Mouse (Mus musculus) adrenal gland, postnatal 10 days (tissue): Measurements from ENCODE around the gene Tgoln1. TPM values are rescaled to one million over a fixed set of nuclear protein-coding genes. Genes with fewer than 3 reads are reported as not detected.

ENCODE experiments used
- DNase-seq: peaks from one replicate; pipeline ENCODE4 v3.0.0; 2021; ENCODE audit warnings: mixed read lengths
- long read RNA-seq, 2 experiments: library from polyadenylated mRNA; stranded (forward); transcript quantifications; one replicate each; pipeline ENCODE4 v2.0.0; 2021
- total RNA-seq, 2 experiments: library from RNA; stranded (reverse); gene quantifications; 2 replicates each; pipeline ENCODE4 v1.2.3; 2021

Tgoln1 gene
- 100 to 1,000 TPM in 1 of 2 experiments, 10 to 100 TPM in 1; 92.7 to 121 TPM for total RNA-seq
- long read RNA-seq, experiment 1, full-length matches to known transcripts: 61 of 97 reads
- long read RNA-seq, experiment 1, partial matches to known transcripts: 8 of 97 reads
- long read RNA-seq, experiment 1, other reads (novel, unspliced or antisense): 28 of 97 reads
- long read RNA-seq, experiment 2, full-length matches to known transcripts: 49 of 65 reads
- long read RNA-seq, experiment 2, partial matches to known transcripts: 9 of 65 reads
- long read RNA-seq, experiment 2, other reads (novel, unspliced or antisense): 7 of 65 reads

DNA sequence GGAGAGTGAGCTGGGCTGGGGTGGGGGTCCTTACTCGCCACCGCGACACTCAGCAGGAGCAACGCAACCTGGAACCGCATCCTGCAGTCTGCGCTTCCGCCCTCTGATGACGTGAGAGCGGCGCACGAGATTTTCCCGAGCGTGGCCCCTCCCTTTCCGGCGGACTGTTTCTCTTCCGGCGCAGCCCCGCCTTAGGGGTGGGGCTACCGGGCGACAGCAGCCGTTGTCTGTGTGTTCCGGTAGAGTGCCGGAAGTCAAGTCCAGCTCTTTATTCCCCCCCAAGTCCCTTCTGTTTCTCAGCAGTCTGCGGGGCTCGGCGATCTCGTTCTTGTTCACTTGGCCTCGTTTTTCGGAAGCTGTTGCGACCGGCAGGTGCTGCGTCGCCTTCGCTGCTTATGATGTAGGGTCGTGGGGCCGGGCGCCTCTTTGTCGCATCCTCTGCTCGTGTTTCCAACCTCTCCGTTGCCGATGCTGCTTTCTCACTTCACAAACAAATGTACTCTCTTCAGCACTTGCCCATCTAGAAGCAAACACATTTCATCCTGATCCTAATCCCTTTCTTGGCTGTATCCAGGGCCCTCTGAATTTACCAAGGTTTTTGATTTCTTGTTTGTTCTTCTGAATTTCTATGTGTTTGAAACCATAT is at the start of gene Tgoln1:
Gene Tgoln1 (minus strand): TSS at position 358 of the 646 bp plus-strand sequence.
- DNase-seq: peak; percentile 96

DNA sequence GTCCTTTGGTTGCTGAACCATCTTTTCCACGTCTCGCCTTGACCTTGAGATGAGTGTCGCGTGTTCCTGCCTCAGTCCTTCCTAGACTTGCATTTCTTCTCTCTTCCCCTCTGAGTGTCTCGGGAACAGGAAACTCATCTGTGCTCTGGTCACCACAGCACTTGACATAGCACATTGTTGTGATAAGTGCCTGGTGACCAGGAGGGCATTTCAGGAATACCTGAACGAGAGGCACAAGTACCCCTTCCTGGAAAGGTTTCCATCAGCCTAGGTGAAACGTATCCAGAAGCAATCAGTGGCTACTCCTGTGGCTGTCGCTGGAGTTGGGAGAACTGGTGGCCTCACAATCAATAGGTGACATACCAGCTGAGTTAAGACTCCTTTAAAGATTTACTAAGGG is 47.5 kb upstream of the Tgoln1 start:
- DNase-seq: no peak

DNA sequence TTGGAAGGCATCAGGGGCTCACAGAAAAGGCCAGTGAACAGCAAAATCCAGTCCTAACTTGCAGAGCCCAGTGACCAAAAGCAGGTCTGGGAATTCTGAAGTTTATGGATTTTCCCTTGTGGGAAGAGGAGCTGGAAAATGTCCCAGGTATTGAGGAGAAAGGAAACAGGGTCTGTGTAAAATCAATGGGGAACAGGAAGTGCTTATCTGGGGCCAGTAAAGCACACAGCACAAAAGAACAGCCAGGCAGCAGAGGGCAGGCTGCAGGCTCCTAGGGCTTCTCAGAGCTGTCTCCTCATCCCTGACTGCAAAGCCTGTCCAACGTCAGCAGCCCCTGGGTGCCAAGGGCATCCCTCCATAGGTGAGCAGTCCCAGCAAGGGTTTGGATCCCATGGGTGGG is 46.2 kb upstream of the Tgoln1 start:
- DNase-seq: no peak

DNA sequence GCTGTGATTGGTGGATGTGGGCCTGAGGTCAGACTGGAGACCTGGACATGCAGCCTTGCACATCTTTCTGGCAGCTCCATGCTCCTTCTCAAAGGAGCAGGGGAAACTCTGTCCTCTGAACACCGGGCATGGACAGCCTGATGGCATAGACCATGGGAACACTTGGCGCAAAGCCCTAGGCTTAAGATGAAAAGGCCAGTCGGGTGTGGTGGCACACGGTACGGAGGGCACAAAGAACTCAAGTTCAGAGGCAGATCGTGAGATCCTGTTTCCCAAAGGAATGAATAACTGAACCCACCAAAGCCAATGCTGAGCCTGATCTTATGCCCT is 43.6 kb upstream of the Tgoln1 start:
- peak; percentile 30 for DNase-seq

DNA sequence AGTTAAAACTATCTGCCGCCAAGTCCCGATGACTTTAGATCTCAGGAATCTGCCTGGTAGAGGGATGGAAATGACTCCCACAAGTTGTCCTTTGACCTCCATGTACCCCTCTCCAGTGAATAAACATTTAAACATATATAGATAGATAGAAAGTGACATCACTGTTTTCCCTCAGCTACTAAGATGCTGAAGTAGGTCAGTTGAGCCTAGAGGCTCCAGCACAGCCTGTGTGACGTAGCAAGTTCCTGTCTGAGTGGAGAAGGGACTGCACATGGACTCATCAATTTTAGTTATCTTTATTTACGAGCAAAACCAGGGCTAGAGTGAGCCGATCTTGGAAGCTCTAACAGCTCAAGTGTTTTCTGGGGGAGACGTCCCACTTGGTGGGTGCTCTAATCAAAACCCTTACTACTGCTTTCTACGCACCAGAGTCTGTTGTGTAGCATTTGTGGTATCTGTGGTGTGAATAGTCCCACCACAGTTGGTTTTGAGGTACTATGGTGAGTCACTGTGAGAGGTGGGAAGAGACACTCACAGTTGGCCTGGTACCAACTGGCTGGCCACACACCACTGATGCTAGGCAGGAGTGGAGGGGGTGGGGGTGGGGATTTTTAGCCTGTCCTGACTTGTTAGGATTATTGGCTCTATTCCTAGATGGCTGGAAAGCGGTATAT is 43.1 kb upstream of the Tgoln1 start:
- DNase-seq: no peak

DNA sequence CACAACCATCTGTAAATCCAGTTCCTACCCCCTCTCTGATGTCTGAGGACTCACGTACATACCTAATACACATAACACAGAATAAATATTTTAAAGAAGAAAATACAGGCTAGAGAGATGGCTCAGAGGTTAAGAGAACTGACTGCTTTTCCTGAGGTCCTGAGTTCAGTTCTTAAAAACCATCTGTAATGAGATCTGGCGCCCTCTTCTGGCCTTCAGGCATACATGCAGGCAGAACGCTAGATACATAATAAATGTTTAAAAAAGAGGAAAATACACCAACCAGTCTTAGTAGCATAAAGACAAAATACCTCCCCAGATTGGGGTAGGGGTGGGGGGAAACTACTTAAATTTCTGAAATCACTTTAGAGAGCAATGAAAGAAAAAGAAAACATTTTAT is 41.2 kb upstream of the Tgoln1 start:
- DNase-seq: no peak

DNA sequence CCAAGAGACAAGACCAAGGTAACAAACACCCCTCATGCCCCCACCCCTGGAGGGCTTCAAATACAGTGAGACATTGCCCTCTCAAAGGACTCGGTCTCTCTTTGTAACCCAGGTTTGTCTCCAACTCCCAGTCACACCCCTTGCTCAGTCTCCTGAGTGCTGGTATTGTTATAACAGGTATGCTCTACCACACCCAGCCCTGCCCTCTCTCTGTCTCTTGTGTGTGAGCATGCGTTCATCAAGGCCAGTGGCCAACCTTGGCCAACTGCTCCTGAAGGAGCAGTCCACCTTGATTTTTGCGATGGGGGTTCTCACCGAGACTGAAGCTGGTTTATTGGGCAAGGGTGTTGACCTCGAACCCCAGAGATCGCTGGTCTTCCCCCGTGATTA is 39.2 kb upstream of the Tgoln1 start:
- no peak for DNase-seq

DNA sequence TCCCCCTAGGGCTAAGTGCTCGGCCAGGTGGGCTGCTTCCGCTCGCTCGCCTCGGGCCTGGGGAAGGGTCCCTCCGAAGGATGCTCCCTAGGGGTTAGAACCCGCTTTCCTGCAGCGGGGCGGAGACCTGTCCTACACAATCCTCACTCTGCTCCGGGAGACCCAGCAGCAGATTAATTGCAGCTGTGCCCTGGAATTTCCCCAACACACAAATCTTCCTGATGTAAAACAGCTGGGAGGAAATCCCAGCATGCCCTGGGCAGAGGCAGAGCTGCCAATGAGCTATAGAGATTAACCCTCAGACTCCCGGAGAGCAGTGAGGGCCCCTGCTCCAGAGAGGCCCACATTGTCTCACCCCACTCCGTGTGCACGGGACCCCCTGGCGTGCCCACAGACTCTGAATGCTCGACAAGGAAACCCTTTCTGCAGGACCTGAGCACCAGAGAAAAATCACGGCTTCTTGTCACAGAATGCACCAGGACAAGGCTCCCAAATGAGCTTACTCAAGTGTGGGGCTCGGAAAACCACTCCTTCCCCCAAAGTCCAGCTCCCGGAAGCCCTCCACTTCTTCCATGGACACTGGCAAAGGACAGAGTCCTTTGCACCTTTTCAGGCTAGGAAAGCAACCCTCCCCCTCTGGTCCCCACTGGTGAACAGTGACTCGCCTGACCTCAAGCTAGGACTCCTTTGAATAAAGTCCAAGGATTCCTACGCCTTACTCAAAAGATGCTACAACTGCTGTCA is 38.7 kb upstream of the Tgoln1 start:
- peak; percentile 82 for DNase-seq

DNA sequence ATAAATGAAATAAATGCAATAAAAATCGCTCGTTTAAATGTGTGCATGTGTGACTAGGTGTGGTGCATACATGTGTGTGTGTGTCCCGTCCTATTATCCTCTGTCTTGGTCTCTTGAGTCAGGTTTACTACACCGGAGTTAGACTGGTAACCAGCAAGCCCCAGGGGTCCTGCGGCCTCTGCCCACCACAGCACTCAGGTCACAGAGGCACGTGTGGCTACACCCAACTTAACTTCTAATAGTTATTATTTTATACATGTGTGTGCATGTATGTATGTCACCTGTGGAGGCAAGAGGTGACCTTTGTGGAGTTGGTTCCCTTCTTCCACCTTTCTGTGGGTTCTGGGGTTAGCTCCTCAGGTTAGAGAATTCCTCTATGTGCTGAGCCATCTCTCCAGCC is 37.6 kb upstream of the Tgoln1 start:
- DNase-seq: no peak

DNA sequence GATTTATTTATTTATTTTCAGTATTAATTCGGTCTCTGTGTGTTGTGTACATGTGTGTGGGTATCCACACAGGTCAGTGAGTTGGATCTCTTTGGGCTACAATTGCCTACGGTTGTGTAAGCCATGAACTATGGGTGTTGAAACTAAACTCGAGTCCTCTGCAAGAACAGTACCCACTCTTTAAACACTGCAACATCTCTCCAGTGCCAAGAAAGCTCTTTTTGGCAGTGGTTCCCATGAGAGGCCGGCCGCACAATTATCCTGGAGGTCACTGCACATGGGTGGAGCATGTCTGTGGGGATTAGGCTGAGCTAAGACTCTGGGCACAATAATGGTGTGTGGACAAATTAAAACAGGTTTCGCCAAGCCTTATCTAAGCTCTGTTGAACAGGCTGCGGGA is 36.6 kb upstream of the Tgoln1 start:
- peak; percentile 84 for DNase-seq

DNA sequence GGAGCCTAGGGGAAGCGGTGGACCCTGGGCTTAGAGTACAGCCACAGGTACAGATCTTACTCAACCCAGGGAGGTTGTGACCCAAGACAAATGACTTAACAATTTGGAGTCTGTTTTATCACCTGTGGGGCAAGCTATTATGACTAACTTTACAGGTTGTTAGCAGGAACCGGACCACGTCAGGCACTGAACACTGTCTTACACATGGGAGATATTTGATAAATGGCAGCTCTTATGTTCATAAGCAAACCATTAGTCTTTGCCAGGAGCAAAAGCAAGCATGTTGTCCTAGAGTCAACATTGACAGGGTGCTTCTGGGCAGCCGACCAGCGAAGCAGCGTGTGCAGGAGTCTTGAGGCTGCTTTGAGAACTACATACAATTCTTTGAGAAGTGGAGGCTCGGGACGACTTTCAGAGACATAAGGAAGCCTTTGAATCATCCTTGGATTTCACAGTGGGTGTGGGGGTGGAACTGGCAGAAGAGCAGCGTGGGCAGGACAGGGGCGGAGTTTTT is 33.6 kb upstream of the Tgoln1 start:
- DNase-seq: no peak

DNA sequence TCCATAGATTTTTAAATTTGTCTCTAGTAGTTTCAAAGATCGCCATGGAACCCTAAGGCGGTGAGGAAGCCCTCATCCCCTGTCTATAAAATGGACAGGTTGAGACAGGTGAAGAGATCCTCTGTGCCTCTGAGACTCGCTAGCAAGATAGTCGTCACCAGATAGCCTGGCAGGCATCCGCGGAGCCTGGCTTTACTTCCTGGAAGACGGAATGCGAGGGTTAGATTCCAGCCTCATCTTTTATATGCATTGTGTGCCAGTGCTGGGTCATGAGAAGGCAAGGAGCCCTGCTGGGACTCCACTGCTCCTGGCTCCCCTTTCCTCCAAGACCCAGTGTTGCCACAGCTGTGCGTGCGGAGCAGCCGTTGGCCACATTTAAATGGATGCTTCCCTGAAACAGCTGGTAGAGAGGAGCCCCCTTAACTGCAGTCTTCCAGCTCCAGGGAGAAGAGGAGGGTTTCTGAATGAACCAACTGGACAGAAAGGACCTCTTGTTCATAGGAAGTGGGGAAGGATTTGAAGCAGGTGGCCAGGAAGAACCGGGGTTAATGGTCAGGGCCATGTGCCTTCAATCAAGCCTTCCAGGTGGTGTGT is 31.3 kb upstream of the Tgoln1 start:
- DNase-seq: no peak

DNA sequence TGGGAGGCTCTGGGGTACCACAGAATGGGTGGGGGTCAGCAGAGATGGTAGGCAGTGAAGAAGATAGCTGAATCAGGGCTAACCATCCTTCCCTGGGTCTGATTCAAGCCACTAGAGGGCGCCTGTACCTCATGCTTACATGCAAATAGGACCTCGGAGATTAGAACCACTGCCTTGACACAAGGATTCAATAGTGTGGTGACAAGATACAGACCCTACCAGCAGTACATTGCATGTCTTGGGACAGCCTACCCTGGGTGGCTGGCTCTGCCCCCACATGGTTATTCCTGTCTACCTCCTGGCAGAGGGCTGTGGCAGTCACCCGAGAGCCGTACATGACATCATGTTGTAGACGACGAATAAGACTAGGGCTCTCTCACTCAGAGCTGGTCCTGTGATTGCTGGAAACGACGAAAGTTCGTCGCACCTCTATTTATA is 30.6 kb upstream of the Tgoln1 start:
- peak; percentile 78 for DNase-seq

DNA sequence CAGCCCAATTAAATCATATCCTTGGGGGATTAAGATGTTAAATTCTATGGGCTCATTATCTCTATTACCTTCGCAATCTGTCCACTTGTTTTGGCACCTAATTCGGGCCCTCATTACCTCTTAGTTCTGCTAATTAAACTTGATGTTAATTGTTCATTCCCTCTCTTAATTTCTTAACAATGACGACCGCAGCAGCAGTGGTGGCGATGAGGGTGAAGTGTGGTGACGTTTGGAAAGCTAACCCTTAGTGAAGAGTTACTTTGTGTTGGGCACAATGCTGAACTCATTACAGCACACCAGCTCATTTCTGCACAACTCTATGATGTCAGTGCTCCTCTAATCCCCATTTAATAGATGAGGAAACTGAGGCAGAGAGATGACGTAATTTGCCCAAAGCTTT is 28.6 kb upstream of the Tgoln1 start:
- DNase-seq: no peak

DNA sequence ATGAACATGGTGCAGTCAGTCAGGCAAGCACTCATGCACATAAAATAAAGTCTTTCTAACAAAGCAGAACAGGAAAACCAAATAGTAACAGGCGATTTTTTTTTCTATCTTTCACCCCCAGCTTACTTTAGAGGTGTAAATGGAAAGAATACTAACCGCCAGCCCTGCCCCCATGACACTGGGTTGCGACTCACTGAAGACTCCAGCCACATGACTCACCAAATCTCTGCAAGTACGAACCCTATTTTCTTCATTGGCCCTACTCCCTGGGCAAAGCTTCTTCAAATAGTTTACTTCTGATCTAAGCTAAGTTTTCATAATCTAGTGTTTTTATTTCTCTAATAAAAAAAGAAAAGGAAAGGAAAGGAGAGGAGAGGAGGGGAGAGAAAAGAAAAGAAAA is 27.8 kb upstream of the Tgoln1 start:
- DNase-seq: no peak

DNA sequence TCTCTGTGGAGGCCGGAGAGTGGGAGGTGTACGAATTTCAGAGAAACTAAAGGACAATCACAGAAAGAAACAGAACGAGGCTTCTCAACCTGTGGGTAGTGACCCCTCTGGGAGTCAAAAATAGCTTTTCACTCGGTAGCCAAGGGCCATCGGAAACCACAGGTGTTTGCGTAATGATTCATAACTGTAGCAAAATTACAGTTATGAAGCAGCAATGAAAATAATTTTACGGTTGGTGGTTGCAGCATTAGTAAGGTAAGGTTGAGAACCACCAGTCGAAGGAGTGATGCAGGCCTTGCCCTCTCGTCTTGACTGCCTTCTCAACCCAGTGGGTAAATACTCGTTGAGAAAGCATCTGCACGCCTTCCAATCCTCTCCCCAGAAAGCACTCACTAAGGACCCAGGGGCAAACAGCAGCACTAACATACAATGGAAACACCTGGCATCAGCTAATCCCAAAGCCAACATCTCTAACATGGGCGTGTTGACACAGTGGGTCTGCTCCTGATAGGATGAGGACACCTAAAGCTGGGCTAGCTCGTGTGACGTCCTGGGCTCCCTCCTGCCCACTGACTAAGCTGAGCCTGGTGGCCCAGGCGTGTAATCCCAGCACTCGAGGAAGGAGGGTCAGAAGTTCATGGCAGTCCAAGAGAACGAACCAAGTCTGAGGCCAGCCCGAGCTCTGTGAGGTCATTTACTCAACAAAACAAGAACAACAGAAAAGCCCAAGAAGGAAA is 24.6 kb upstream of the Tgoln1 start:
- no peak for DNase-seq

DNA sequence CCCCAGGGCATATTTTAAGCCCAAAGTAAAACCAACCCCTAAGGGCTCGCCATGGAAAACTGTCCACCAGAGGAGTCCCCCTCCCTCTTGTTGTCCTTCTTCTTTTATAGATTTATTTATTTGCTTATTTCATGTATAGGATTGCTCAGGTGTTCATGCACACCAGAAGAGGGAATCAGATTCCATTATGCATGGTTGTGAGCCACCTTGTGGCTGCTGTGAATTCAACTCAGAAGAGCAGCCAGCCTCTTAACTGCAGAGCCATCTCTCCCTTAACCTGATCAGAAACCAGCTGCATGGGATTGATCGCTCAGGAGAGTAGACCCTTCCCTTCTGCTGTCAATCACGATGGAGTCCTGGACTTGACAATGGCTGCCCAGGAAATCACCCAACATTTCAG is 20.1 kb upstream of the Tgoln1 start:
- DNase-seq: no peak

DNA sequence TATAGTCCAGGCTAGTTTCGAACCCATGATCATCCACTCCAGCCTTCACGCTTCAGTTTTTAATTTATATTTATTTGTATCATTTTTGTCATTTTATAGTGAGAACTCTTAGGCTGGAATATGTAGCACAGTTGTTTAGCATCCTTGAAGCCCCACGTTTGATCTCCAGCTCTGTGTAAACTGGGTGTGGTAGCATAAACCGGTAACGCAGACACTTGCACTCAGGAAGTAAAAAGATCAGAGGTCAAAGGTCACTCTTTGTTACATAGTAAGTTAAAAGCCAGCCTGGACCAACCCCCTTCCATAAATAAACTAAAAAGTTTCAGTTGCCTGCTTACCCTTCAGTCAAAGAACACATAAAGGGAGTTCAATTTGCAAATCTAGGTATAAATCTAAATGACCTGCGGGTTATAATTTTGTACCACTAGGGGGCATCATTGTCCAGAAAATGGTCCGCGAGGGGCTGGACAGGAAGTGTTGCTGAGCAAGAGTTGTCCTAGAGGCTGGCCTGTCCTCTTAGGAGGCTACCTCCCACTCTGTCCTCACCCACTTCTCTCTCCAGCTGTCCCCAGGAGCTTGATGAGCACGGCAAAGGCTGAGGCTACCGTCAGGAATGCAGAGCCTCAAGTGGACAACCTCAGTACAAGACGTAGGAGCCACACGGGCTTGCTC is 19.1 kb upstream of the Tgoln1 start:
- peak; percentile 75 for DNase-seq

DNA sequence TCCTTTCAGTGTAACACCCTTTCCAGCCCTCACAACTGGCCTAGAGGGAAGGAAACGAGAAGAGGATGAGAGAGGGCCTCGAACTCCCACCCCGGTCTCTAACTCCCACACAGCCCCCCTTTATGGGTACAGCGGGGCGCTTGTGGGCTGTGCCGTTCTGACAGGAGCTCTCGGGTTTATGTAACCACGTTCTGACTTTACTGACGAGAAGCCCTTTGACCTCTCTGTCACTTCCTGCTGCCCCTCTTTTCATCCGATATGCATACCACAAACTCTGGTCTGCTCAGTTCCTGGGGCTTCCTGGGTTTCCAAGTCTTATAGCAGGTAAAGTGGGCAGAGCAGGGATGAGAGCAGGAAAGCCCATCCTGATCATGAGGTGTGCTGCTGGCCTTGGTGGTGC is 17.5 kb upstream of the Tgoln1 start:
- no peak for DNase-seq

DNA sequence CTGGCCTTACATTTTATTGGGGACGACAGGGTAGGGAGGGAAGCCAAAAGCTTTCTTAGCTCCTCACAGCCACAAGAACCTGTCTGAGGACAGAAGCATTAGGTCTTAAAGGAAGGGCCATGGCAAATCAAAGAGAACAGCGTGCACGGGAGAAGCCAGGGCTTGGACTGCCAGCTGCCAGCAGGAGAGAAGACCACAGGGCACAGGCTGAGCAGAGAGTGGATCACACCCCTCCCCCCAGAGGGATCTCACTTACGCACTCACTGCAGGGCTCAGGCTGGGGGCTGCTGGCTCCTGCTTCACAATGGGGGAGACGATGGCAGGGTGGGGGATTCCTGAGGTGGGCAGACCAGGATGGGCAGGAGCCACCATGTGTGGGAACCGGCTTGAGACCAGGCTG is 14.9 kb upstream of the Tgoln1 start:
- DNase-seq: no peak

DNA sequence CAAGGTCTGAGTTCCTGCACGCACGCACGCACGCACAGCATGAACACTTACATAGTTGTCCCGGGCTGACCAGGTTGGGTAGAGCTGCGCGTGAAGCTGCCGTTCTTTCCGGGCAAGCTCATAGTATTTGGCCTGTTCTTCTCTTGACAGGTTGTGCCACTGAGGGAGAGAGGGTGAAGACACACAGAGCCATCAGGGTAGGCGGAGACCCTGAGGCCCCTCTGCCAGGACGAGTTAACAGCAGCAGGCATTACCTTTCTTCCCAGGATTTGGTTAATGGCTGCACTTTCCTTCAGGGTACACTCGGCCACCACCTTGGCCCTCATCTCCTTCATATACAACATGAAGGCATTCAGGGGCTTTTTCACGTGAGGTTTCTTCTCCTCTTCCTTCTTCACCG is 14.2 kb upstream of the Tgoln1 start:
- no peak for DNase-seq
